Mouse (Mus musculus) olfactory bulb, adult 2 months (tissue): ENCODE measurements around the gene Coil.

Experiments
- CTCF ChIP-seq: fragments of 200-500 bp; IDR thresholded peaks from 2 replicates; pipeline ENCODE4 v1.5.1; 2012; ENCODE audit warnings: low read depth, mild to moderate bottlenecking, low read length, moderate library complexity; ENCODE audit not compliant: insufficient read depth
- POLR2A ChIP-seq: fragments of 200-500 bp; IDR thresholded peaks from 2 replicates; pipeline ENCODE4 v1.6.1; 2012; ENCODE audit warnings: mild to moderate bottlenecking, low read depth, low read length, moderate library complexity; ENCODE audit not compliant: insufficient read depth

- TF ChIP-seq CTCF = no peak
- no peak for TF ChIP-seq POLR2A
Measured at GRCm38 (mm10) chr11:89005473-89005872, 35.4 kb downstream of the Coil start.
